Mouse (Mus musculus): ENCODE measurements at regions not wholly inside any gene's neighbourhood (a gene's known extent, or its start where the extent isn't known, plus 50 kb on each side); places are given as distances from the start of the nearest gene placed in this dataset.

DNA sequence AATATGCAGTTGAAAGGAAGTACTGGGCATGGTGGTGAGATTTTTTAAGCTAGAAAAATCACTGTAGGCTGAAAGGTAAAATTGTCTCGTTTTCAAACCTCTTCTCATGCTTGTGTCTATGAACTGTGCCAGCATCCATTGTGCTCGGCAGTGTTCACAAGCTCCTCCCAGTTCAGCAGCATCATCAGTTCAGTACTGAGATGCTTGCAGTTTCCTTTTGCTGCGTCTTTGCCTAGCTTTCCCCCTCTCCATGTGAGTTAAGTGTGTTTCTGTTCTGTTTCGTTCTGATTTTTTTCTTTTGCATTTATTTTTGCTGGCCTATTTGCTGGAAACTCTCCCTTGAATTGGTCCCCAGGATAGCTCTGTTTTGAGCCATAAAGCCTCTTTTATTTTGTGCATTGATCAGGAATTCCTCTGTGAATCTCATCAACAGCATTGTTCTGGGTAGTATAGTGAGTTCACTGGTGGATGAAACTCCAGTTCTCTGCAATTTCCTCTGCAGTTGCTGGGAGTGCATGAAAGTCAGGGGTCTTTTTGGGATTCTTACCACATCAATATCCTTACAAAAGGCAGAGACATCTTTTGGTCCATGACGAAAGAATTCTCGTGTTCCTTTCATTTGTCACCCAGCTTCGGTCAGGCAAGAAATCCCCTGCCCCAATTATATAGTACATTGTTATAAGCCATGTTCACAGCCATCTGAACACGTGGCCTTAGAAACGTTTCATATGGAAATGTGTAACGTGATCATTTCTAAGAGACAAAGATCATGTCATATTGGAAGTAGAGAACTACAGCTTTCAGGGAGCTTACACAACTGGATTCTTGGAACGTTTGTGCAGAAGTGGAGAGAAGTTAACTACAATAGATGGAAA is 326.2 kb upstream of the Frg1 start:
- no peak overlapping the region for H3K4me2 ChIP-seq (ENCODE audit: low read depth, low read length)
- no peak overlapping the region for H3K4me3 ChIP-seq (ENCODE audit: low read depth, low read length)
- ATAC-seq (ENCODE audit: low read depth): no peak
- H3K27me3 ChIP-seq (ENCODE audit: control insufficient read depth, insufficient read depth, low read depth, low read length): no peaks in the 10 kb centered on the region
- no peak overlapping the region for H3K9ac ChIP-seq (ENCODE audit: low read depth, low read length)
- no peaks in the 10 kb centered on the region for H3K9me3 ChIP-seq (replicated peaks; ENCODE audit: control insufficient read depth, low read length)
- H3K27ac ChIP-seq (ENCODE audit: low read length): no peak overlapping the region
- H3K4me1 ChIP-seq (ENCODE audit: control insufficient read depth, low read depth, low read length): no peaks in the 10 kb centered on the region
- WGBS (ENCODE audit: insufficient replicate concordance): 54% methylated on average over 11 of the region's 11 CpGs
- H3K36me3 ChIP-seq (ENCODE audit: control insufficient read depth, insufficient read depth): no peaks in the 10 kb centered on the region

DNA sequence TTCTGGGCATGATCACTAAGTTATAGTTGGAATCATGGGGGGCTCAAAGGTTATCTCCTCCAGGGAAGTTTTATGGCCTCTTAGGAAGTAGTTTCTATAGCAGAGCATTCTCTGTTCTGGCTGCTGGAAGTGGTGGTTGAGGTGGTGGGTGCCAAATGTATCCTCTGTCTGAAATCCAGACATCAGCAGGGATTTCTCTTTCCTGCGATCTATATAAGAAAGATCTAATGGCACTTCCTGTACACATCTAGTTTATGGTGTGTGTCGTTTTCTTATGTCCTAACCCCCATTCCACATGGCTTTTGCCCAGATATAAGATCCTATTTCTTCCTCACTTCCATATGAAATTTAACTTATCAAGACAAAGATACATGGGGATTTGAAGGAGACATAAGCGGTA is 300.1 kb upstream of the Frg1 start:
- no peak for ATAC-seq (ENCODE audit: low read depth)
- Histone ChIP-seq H3K9me3 (replicated peaks; ENCODE audit: control insufficient read depth, low read length) (no peaks in the 10 kb centered on the region), H3K4me1 (ENCODE audit: control insufficient read depth, low read depth, low read length) (no peaks in the 10 kb centered on the region), H3K27me3 (ENCODE audit: control insufficient read depth, insufficient read depth, low read depth, low read length) (no peaks in the 10 kb centered on the region), H3K27ac (ENCODE audit: low read length) (no peak overlapping the region), H3K4me2 (ENCODE audit: low read depth, low read length) (no peak overlapping the region), H3K9ac (ENCODE audit: low read depth, low read length) (no peak overlapping the region), H3K36me3 (ENCODE audit: control insufficient read depth, insufficient read depth) (no peaks in the 10 kb centered on the region), H3K4me3 (ENCODE audit: low read depth, low read length) (no peak overlapping the region)
- 68% methylated on average over 3 of the region's 3 CpGs for WGBS (ENCODE audit: insufficient replicate concordance)

DNA sequence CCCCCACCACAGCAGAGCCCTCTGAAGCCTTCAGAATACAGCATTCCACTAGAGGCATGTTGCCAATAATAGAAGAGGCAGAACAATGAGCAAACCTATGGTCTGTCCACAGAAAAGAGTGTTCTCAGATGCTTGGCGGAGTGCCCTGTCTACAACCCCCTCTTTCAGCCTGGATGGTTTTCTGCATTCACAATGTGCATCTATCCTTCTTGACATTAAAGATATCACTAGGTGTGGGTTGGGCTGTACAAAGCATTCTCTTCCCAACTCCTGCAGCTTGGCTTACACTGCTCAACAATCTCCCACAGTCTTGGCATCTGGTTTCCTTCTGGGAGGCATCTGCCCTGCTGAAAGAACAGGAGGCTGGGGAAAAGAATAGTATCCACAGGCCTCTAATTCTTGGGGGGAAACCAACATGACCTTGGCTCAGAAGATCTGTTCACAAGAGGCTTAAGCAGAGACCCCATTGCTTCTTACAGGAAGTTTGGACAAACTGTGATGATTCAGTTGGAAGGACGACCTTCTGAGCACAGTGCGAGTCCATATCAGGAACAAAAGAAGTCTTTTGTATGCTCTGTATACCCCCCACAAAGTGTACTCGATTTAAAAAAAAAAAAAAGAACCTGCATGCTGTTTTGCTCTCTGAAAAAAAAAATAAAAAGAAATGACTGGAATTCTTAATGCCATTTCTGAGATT is 296.9 kb upstream of the Frg1 start:
- no peak for ATAC-seq (ENCODE audit: low read depth)
- H3K27me3 ChIP-seq (ENCODE audit: control insufficient read depth, insufficient read depth, low read depth, low read length): no peaks in the 10 kb centered on the region
- H3K9ac ChIP-seq (ENCODE audit: low read depth, low read length): no peak overlapping the region
- WGBS (ENCODE audit: insufficient replicate concordance): 50% methylated on average over 4 of the region's 4 CpGs
- H3K4me1 ChIP-seq (ENCODE audit: control insufficient read depth, low read depth, low read length): no peaks in the 10 kb centered on the region
- H3K4me3 ChIP-seq (ENCODE audit: low read depth, low read length): no peak overlapping the region
- H3K27ac ChIP-seq (ENCODE audit: low read length): no peak overlapping the region
- no peaks in the 10 kb centered on the region for H3K9me3 ChIP-seq (replicated peaks; ENCODE audit: control insufficient read depth, low read length)
- H3K36me3 ChIP-seq (ENCODE audit: control insufficient read depth, insufficient read depth): no peaks in the 10 kb centered on the region
- no peak overlapping the region for H3K4me2 ChIP-seq (ENCODE audit: low read depth, low read length)

DNA sequence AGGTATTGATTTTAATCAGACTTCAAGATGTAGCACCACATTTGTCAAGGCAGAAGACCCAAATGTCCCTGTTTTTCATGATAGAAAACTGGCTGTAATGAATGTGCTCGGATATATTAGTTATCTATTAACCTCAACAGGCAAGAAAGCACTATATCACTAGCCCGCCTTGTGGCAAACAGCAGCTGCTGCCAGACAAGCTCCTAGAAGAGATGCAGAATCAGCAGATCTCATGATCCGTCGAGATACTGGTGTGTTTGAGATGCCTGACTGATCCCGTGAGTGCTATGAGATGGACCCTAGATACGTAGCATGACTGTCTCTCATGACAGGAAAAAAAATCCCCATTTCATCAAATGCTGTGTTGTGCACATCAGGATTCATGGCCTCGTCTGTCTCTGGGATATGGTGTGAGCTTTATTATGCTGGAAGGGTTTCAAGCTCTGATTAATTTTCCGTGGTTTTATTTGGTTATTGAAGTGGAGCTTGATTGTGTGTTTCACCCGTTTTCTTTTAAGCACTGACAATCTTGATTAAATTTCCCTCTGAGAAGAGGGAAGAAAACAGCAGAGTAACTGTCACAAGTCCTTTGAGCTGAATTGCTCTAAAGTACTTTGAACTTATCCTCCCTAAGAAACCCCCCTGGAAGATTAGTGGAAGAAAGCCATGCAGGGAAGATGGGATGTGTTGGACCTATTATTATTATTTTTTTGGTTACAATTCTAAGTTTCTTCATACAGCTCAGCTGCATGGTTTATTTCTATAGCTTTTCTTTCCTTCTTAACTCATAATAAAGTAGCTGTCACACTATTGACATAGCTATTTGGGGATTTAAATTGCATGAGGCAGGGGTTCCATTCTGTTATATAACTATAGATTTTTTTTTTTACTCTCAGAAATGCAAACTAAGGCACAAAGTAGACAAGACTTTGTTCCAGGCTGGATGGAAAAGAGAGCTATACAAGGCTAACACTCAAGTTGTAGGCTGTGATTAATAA is 287.4 kb upstream of the Frg1 start:
- no peak overlapping the region for H3K4me3 ChIP-seq (ENCODE audit: low read depth, low read length)
- 57% methylated on average over 9 of the region's 9 CpGs for WGBS (ENCODE audit: insufficient replicate concordance)
- ATAC-seq (ENCODE audit: low read depth): no peak
- H3K4me1 ChIP-seq (ENCODE audit: control insufficient read depth, low read depth, low read length): no peaks in the 10 kb centered on the region
- H3K9me3 ChIP-seq (replicated peaks; ENCODE audit: control insufficient read depth, low read length): no peaks in the 10 kb centered on the region
- H3K9ac ChIP-seq (ENCODE audit: low read depth, low read length): no peak overlapping the region
- no peak overlapping the region for H3K27ac ChIP-seq (ENCODE audit: low read length)
- no peaks in the 10 kb centered on the region for H3K27me3 ChIP-seq (ENCODE audit: control insufficient read depth, insufficient read depth, low read depth, low read length)
- H3K4me2 ChIP-seq (ENCODE audit: low read depth, low read length): no peak overlapping the region
- H3K36me3 ChIP-seq (ENCODE audit: control insufficient read depth, insufficient read depth): no peaks in the 10 kb centered on the region
